Mouse (Mus musculus): ENCODE results near the gene Grk2. TPM values are rescaled to one million over a fixed set of nuclear protein-coding genes. Genes with fewer than 3 reads are reported as not detected.

Gene Grk2
- polyA plus RNA-seq, 1 experiment, result 56.3 TPM

- H3K27me3 ChIP-seq (ENCODE audit: control insufficient read depth, insufficient read depth, insufficient read length), result no peaks in the 10 kb centered on the region
- H3K79me2 ChIP-seq (ENCODE audit: control insufficient read depth, insufficient read depth), result peaks cover 30% of the 10 kb centered on the region
- no peak overlapping the region for H3ac ChIP-seq (ENCODE audit: control insufficient read depth, insufficient read length)
- no peak overlapping the region for H3K4me2 ChIP-seq (ENCODE audit: low read depth)
- TF ChIP-seq MYOG (IDR thresholded peaks at IDR 0.05; ENCODE audit: control insufficient read depth in 1 of 3, insufficient read depth in 1 of 3, insufficient read length in 2 of 3, low read depth in 2 of 3), result no peak
- no peak for TF ChIP-seq USF1 (IDR thresholded peaks at IDR 0.05; ENCODE audit: low read depth)
- no peak for TF ChIP-seq SRF (IDR thresholded peaks at IDR 0.05; ENCODE audit: control insufficient read depth, insufficient read length, low read depth)
- no peak for TF ChIP-seq TCF3 (IDR thresholded peaks at IDR 0.05; ENCODE audit: insufficient read length, low read depth)
- no peak for TF ChIP-seq TCF12 (IDR thresholded peaks at IDR 0.05; ENCODE audit: insufficient read depth, poor library complexity, severe bottlenecking)
- no peak for TF ChIP-seq POLR2A (IDR thresholded peaks at IDR 0.05; ENCODE audit: insufficient read length, low read depth)
- TF ChIP-seq REST (IDR thresholded peaks at IDR 0.05; ENCODE audit: insufficient read depth, insufficient read length), result no peak
- no peak for TF ChIP-seq POLR2AphosphoS2 (IDR thresholded peaks at IDR 0.05; ENCODE audit: insufficient read length, low read depth)
- no peak for TF ChIP-seq E2F4 (IDR thresholded peaks at IDR 0.05; ENCODE audit: insufficient read depth)
- TF ChIP-seq MAX (IDR thresholded peaks at IDR 0.05; ENCODE audit: low read depth), result no peak
- no peak for TF ChIP-seq CEBPB (IDR thresholded peaks at IDR 0.05; ENCODE audit: insufficient read depth, poor library complexity, severe bottlenecking)
- TF ChIP-seq MYOD1 (IDR thresholded peaks at IDR 0.05; ENCODE audit: control insufficient read depth in 1 of 3, insufficient read length in 2 of 3, low read depth in 2 of 3), result no peak
- H3K36me3 ChIP-seq (ENCODE audit: control insufficient read depth, insufficient read depth), result peaks cover 12% of the 10 kb centered on the region
- H3K4me3 ChIP-seq, result no peak overlapping the region
Observed at GRCm38 (mm10) chr19:4295391-4295790, 10.6 kb downstream of the Grk2 start.

GRCm38 (mm10) chr19:4294381-4295097, 11.5 kb downstream of the Grk2 start:
- Histone ChIP-seq H3K79me2 (ENCODE audit: control insufficient read depth, insufficient read depth) (peaks cover 30% of the 10 kb centered on the region), H3K27me3 (ENCODE audit: control insufficient read depth, insufficient read depth, insufficient read length) (no peaks in the 10 kb centered on the region), H3K4me2 (ENCODE audit: low read depth) (no peak overlapping the region), H3K4me3 (no peak overlapping the region), H3K36me3 (ENCODE audit: control insufficient read depth, insufficient read depth) (peaks cover 12% of the 10 kb centered on the region), H3ac (ENCODE audit: control insufficient read depth, insufficient read length) (no peak overlapping the region)
- TF ChIP-seq POLR2AphosphoS2 (IDR thresholded peaks at IDR 0.05; ENCODE audit: insufficient read length, low read depth) (no peak), E2F4 (IDR thresholded peaks at IDR 0.05; ENCODE audit: insufficient read depth) (no peak), CEBPB (IDR thresholded peaks at IDR 0.05; ENCODE audit: insufficient read depth, poor library complexity, severe bottlenecking) (no peak), USF1 (IDR thresholded peaks at IDR 0.05; ENCODE audit: low read depth) (no peak), REST (IDR thresholded peaks at IDR 0.05; ENCODE audit: insufficient read depth, insufficient read length) (no peak), MYOG (IDR thresholded peaks at IDR 0.05; ENCODE audit: control insufficient read depth in 1 of 3, insufficient read depth in 1 of 3, insufficient read length in 2 of 3, low read depth in 2 of 3) (no peak), POLR2A (IDR thresholded peaks at IDR 0.05; ENCODE audit: insufficient read length, low read depth) (no peak), MAX (IDR thresholded peaks at IDR 0.05; ENCODE audit: low read depth) (no peak), MYOD1 (IDR thresholded peaks at IDR 0.05; ENCODE audit: control insufficient read depth in 1 of 3, insufficient read length in 2 of 3, low read depth in 2 of 3) (no peak), SRF (IDR thresholded peaks at IDR 0.05; ENCODE audit: control insufficient read depth, insufficient read length, low read depth) (no peak), TCF12 (IDR thresholded peaks at IDR 0.05; ENCODE audit: insufficient read depth, poor library complexity, severe bottlenecking) (no peak), TCF3 (IDR thresholded peaks at IDR 0.05; ENCODE audit: insufficient read length, low read depth) (no peak)

DNA sequence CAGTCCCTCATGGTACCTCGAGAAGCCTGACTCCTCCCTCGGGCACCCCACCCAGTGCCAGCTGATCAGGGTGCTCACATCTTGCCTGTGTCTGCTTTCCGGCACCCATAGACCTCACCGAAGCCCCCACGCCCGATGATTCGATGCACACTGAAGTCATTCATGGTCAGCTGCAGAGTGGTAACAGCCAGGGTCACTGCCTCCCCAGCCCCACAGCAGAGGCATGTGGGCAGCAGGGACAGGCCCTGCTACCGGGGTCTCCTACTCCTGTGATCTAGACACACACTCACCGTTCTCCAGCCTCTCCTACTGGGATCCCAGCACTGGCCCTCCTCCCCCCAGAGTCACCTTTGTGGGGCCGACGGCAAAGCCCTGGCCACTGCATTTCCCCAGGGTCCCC, 14.9 kb downstream of the Grk2 start:
- TF ChIP-seq USF1 (IDR thresholded peaks at IDR 0.05; ENCODE audit: low read depth) (no peak), REST (IDR thresholded peaks at IDR 0.05; ENCODE audit: insufficient read depth, insufficient read length) (no peak), POLR2AphosphoS2 (IDR thresholded peaks at IDR 0.05; ENCODE audit: insufficient read length, low read depth) (no peak), SRF (IDR thresholded peaks at IDR 0.05; ENCODE audit: control insufficient read depth, insufficient read length, low read depth) (no peak), TCF12 (IDR thresholded peaks at IDR 0.05; ENCODE audit: insufficient read depth, poor library complexity, severe bottlenecking) (no peak), CEBPB (IDR thresholded peaks at IDR 0.05; ENCODE audit: insufficient read depth, poor library complexity, severe bottlenecking) (no peak), TCF3 (IDR thresholded peaks at IDR 0.05; ENCODE audit: insufficient read length, low read depth) (no peak), MAX (IDR thresholded peaks at IDR 0.05; ENCODE audit: low read depth) (no peak), POLR2A (IDR thresholded peaks at IDR 0.05; ENCODE audit: insufficient read length, low read depth) (no peak), MYOD1 (IDR thresholded peaks at IDR 0.05; ENCODE audit: control insufficient read depth in 1 of 3, insufficient read length in 2 of 3, low read depth in 2 of 3) (no peak), MYOG (IDR thresholded peaks at IDR 0.05; ENCODE audit: control insufficient read depth in 1 of 3, insufficient read depth in 1 of 3, insufficient read length in 2 of 3, low read depth in 2 of 3) (no peak), E2F4 (IDR thresholded peaks at IDR 0.05; ENCODE audit: insufficient read depth) (no peak)
- no peak overlapping the region for H3K4me2 ChIP-seq (ENCODE audit: low read depth)
- peaks cover 20% of the 10 kb centered on the region for H3K36me3 ChIP-seq (ENCODE audit: control insufficient read depth, insufficient read depth)
- H3K4me3 ChIP-seq, result no peak overlapping the region
- H3ac ChIP-seq (ENCODE audit: control insufficient read depth, insufficient read length), result no peak overlapping the region
- no peaks in the 10 kb centered on the region for H3K27me3 ChIP-seq (ENCODE audit: control insufficient read depth, insufficient read depth, insufficient read length)
- H3K79me2 ChIP-seq (ENCODE audit: control insufficient read depth, insufficient read depth), result peaks cover 9% of the 10 kb centered on the region

DNA sequence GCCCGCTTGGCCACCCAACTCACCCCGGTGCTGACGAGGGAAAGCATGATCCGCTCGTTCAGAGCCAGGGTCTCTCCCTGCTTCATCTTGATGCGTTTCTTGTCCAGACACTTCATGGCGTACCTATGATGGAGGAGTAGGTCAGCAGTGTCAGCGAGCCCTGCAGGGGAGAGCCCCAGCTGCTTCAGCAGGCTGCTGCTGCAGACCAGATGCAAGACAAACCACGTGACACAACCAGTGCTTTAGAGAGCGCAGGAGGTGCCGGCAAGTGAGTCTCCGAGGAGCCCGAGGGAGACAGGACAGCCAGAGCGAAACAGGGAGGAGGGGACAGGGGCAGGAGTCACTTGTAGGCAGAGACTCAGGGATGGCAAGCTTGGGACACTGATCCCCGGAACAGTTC, 15.3 kb downstream of the Grk2 start:
- Histone ChIP-seq H3K4me3 (no peak overlapping the region), H3K27me3 (ENCODE audit: control insufficient read depth, insufficient read depth, insufficient read length) (no peaks in the 10 kb centered on the region), H3K4me2 (ENCODE audit: low read depth) (no peak overlapping the region), H3K79me2 (ENCODE audit: control insufficient read depth, insufficient read depth) (peaks cover 4% of the 10 kb centered on the region), H3ac (ENCODE audit: control insufficient read depth, insufficient read length) (no peak overlapping the region), H3K36me3 (ENCODE audit: control insufficient read depth, insufficient read depth) (peaks cover 20% of the 10 kb centered on the region)
- no peak for TF ChIP-seq CEBPB (IDR thresholded peaks at IDR 0.05; ENCODE audit: insufficient read depth, poor library complexity, severe bottlenecking)
- TF ChIP-seq SRF (IDR thresholded peaks at IDR 0.05; ENCODE audit: control insufficient read depth, insufficient read length, low read depth), result no peak
- no peak for TF ChIP-seq REST (IDR thresholded peaks at IDR 0.05; ENCODE audit: insufficient read depth, insufficient read length)
- no peak for TF ChIP-seq TCF3 (IDR thresholded peaks at IDR 0.05; ENCODE audit: insufficient read length, low read depth)
- no peak for TF ChIP-seq POLR2AphosphoS2 (IDR thresholded peaks at IDR 0.05; ENCODE audit: insufficient read length, low read depth)
- no peak for TF ChIP-seq MAX (IDR thresholded peaks at IDR 0.05; ENCODE audit: low read depth)

All from myocyte (in vitro differentiated cells).